Mouse (Mus musculus): ENCODE measurements at regions not wholly inside any gene's neighbourhood (a gene's known extent, or its start where the extent isn't known, plus 50 kb on each side); places are given as distances from the start of the nearest gene placed in this dataset.

GRCm38 (mm10) chr17:88279656-88280055 is 160.9 kb upstream of the Foxn2 start:
- Histone ChIP-seq H3K4me3 (replicated peaks) (no peak overlapping the region), H3K9me3 (peaks cover 30% of the 10 kb centered on the region), H3K36me3 (replicated peaks; ENCODE audit: low read length) (no peaks in the 10 kb centered on the region), H3K4me1 (no peaks in the 10 kb centered on the region), H3K27me3 (replicated peaks) (no peaks in the 10 kb centered on the region)
- TF ChIP-seq GATA1 (IDR thresholded peaks at IDR 0.05; ENCODE audit: borderline replicate concordance, low read length) (no peak), FLI1 (IDR thresholded peaks at IDR 0.05; ENCODE audit: low read length) (no peak)

GRCm38 (mm10) chr17:88282711-88283110 is 157.8 kb upstream of the Foxn2 start:
- H3K36me3 ChIP-seq (replicated peaks; ENCODE audit: low read length), result no peaks in the 10 kb centered on the region

GRCm38 (mm10) chr17:88284477-88284876 is 156.0 kb upstream of the Foxn2 start:
- Histone ChIP-seq H3K9me3 (peaks cover 47% of the 10 kb centered on the region), H3K4me3 (replicated peaks) (no peak overlapping the region), H3K4me1 (no peaks in the 10 kb centered on the region), H3K27me3 (replicated peaks) (no peaks in the 10 kb centered on the region), H3K36me3 (replicated peaks; ENCODE audit: low read length) (no peaks in the 10 kb centered on the region)
- TF ChIP-seq GATA1 (IDR thresholded peaks at IDR 0.05; ENCODE audit: borderline replicate concordance, low read length) (no peak), FLI1 (IDR thresholded peaks at IDR 0.05; ENCODE audit: low read length) (no peak)

More at GRCm38 (mm10) chr17:88282711-88283110, 157.8 kb upstream of the Foxn2 start:
- TF ChIP-seq FLI1 (IDR thresholded peaks at IDR 0.05; ENCODE audit: low read length) (no peak), GATA1 (IDR thresholded peaks at IDR 0.05; ENCODE audit: borderline replicate concordance, low read length) (no peak)
- Histone ChIP-seq H3K9me3 (peaks cover 36% of the 10 kb centered on the region), H3K27me3 (replicated peaks) (no peaks in the 10 kb centered on the region), H3K4me1 (no peaks in the 10 kb centered on the region), H3K4me3 (replicated peaks) (no peak overlapping the region)

GRCm38 (mm10) chr17:88287861-88288260 is 152.7 kb upstream of the Foxn2 start:
- Histone ChIP-seq H3K9me3 (peaks cover 40% of the 10 kb centered on the region), H3K36me3 (replicated peaks; ENCODE audit: low read length) (no peaks in the 10 kb centered on the region), H3K27me3 (replicated peaks) (no peaks in the 10 kb centered on the region), H3K4me1 (no peaks in the 10 kb centered on the region), H3K4me3 (replicated peaks) (no peak overlapping the region)
- no peak for TF ChIP-seq FLI1 (IDR thresholded peaks at IDR 0.05; ENCODE audit: low read length)
- TF ChIP-seq GATA1 (IDR thresholded peaks at IDR 0.05; ENCODE audit: borderline replicate concordance, low read length), result no peak

GRCm38 (mm10) chr17:88297520-88297919 is 143.0 kb upstream of the Foxn2 start:
- H3K27me3 ChIP-seq (replicated peaks), result no peaks in the 10 kb centered on the region
- H3K36me3 ChIP-seq (replicated peaks; ENCODE audit: low read length), result no peaks in the 10 kb centered on the region
- TF ChIP-seq FLI1 (IDR thresholded peaks at IDR 0.05; ENCODE audit: low read length) (no peak), GATA1 (IDR thresholded peaks at IDR 0.05; ENCODE audit: borderline replicate concordance, low read length) (no peak)
- no peak overlapping the region for H3K4me3 ChIP-seq (replicated peaks)
- 0 out of 2 replicates have a peak, but pooled peaks cover 9% of the 10 kb centered on the region for H3K9me3 ChIP-seq
- H3K4me1 ChIP-seq, result no peaks in the 10 kb centered on the region

GRCm38 (mm10) chr17:88303991-88304390 is 136.5 kb upstream of the Foxn2 start:
- H3K36me3 ChIP-seq (replicated peaks; ENCODE audit: low read length), result no peaks in the 10 kb centered on the region
- TF ChIP-seq FLI1 (IDR thresholded peaks at IDR 0.05; ENCODE audit: low read length), result no peak
- no peak for TF ChIP-seq GATA1 (IDR thresholded peaks at IDR 0.05; ENCODE audit: borderline replicate concordance, low read length)
- no peak overlapping the region for H3K4me3 ChIP-seq (replicated peaks)
- H3K27me3 ChIP-seq (replicated peaks), result no peaks in the 10 kb centered on the region
- peaks cover 40% of the 10 kb centered on the region for H3K9me3 ChIP-seq
- H3K4me1 ChIP-seq, result no peaks in the 10 kb centered on the region

- Histone ChIP-seq H3K4me3 (replicated peaks) (no peak overlapping the region), H3K27me3 (replicated peaks) (no peaks in the 10 kb centered on the region), H3K36me3 (replicated peaks; ENCODE audit: low read length) (no peaks in the 10 kb centered on the region), H3K9me3 (peaks cover 40% of the 10 kb centered on the region), H3K4me1 (no peaks in the 10 kb centered on the region)
- no peak for TF ChIP-seq FLI1 (IDR thresholded peaks at IDR 0.05; ENCODE audit: low read length)
- TF ChIP-seq GATA1 (IDR thresholded peaks at IDR 0.05; ENCODE audit: borderline replicate concordance, low read length), result no peak
Observed at GRCm38 (mm10) chr17:88305165-88305564, 135.3 kb upstream of the Foxn2 start.

GRCm38 (mm10) chr17:88306325-88306724 is 134.2 kb upstream of the Foxn2 start:
- Histone ChIP-seq H3K4me3 (replicated peaks) (no peak overlapping the region), H3K36me3 (replicated peaks; ENCODE audit: low read length) (no peaks in the 10 kb centered on the region), H3K27me3 (replicated peaks) (no peaks in the 10 kb centered on the region), H3K4me1 (no peaks in the 10 kb centered on the region), H3K9me3 (peaks cover 36% of the 10 kb centered on the region)
- TF ChIP-seq FLI1 (IDR thresholded peaks at IDR 0.05; ENCODE audit: low read length), result no peak
- TF ChIP-seq GATA1 (IDR thresholded peaks at IDR 0.05; ENCODE audit: borderline replicate concordance, low read length), result no peak

GRCm38 (mm10) chr17:88307082-88307481 is 133.4 kb upstream of the Foxn2 start:
- Histone ChIP-seq H3K4me3 (replicated peaks) (no peak overlapping the region), H3K36me3 (replicated peaks; ENCODE audit: low read length) (no peaks in the 10 kb centered on the region), H3K27me3 (replicated peaks) (no peaks in the 10 kb centered on the region), H3K4me1 (no peaks in the 10 kb centered on the region), H3K9me3 (peaks cover 39% of the 10 kb centered on the region)
- TF ChIP-seq FLI1 (IDR thresholded peaks at IDR 0.05; ENCODE audit: low read length) (no peak), GATA1 (IDR thresholded peaks at IDR 0.05; ENCODE audit: borderline replicate concordance, low read length) (no peak)

GRCm38 (mm10) chr17:88307826-88308225 is 132.7 kb upstream of the Foxn2 start:
- Histone ChIP-seq H3K9me3 (peaks cover 44% of the 10 kb centered on the region), H3K4me1 (no peaks in the 10 kb centered on the region), H3K4me3 (replicated peaks) (no peak overlapping the region), H3K27me3 (replicated peaks) (no peaks in the 10 kb centered on the region), H3K36me3 (replicated peaks; ENCODE audit: low read length) (no peaks in the 10 kb centered on the region)
- no peak for TF ChIP-seq FLI1 (IDR thresholded peaks at IDR 0.05; ENCODE audit: low read length)
- TF ChIP-seq GATA1 (IDR thresholded peaks at IDR 0.05; ENCODE audit: borderline replicate concordance, low read length), result no peak

GRCm38 (mm10) chr17:88312876-88313275 is 127.6 kb upstream of the Foxn2 start:
- H3K27me3 ChIP-seq (replicated peaks), result no peaks in the 10 kb centered on the region
- no peaks in the 10 kb centered on the region for H3K36me3 ChIP-seq (replicated peaks; ENCODE audit: low read length)
- TF ChIP-seq GATA1 (IDR thresholded peaks at IDR 0.05; ENCODE audit: borderline replicate concordance, low read length) (no peak), FLI1 (IDR thresholded peaks at IDR 0.05; ENCODE audit: low read length) (no peak)
- H3K4me1 ChIP-seq, result no peaks in the 10 kb centered on the region
- peaks cover 13% of the 10 kb centered on the region for H3K9me3 ChIP-seq
- no peak overlapping the region for H3K4me3 ChIP-seq (replicated peaks)

Data from megakaryocyte, embryonic 14.5 days (primary cell).